Mouse (Mus musculus) large intestine, adult 2 months (tissue): ENCODE measurements around the gene Olfr156. TPM values are rescaled to one million over a fixed set of nuclear protein-coding genes. Genes with fewer than 3 reads are reported as not detected.

Experiments
- polyA plus RNA-seq: library from polyadenylated mRNA; depleted of rRNA; stranded (reverse); fragments of >200 nt; gene quantifications from 2 replicates; pipeline ENCODE4 v1.2.3, GENCODE M21; 2012; rRNA removed

Gene Olfr156
- polyA plus RNA-seq, 1 experiment = not detected

Other genes with a start within 250 kb of the Olfr156 start
- 25.9 and 45.4 TPM in 2 replicates for gene Rgp1, start 245.2 kb downstream of the Olfr156 start, polyA plus RNA-seq
- 6.3 and 10.3 TPM in 2 replicates for gene Gba2, start 245.0 kb downstream of the Olfr156 start, polyA plus RNA-seq
- gene Msmp, start 239.4 kb downstream of the Olfr156 start, polyA plus RNA-seq = not detected in 2 replicates
- 7.3 and 9.0 TPM in 2 replicates for gene Npr2, start 192.0 kb downstream of the Olfr156 start, polyA plus RNA-seq
- 0.38 and 0.81 TPM in 2 replicates for gene Spag8, start 170.3 kb downstream of the Olfr156 start, polyA plus RNA-seq
- gene Hint2, start 167.4 kb downstream of the Olfr156 start, polyA plus RNA-seq = 80.6 and 90.2 TPM in 2 replicates
- 2.0 and 2.3 TPM in 2 replicates for gene Tmem8b, start 154.9 kb downstream of the Olfr156 start, polyA plus RNA-seq
- gene Fam221b, start 154.8 kb downstream of the Olfr156 start, polyA plus RNA-seq = 0.02 and 0.07 TPM in 2 replicates
- not detected in 2 replicates for gene Olfr70, start 123.1 kb downstream of the Olfr156 start, polyA plus RNA-seq
- gene Olfr71, start 113.6 kb downstream of the Olfr156 start, polyA plus RNA-seq = not detected in 2 replicates
- gene Hrct1, start 96.7 kb downstream of the Olfr156 start, polyA plus RNA-seq = 1.9 and 2.3 TPM in 2 replicates
- gene Spaar, start 93.9 kb downstream of the Olfr156 start, polyA plus RNA-seq = 0.68 and 1.5 TPM in 2 replicates
- not detected in 2 replicates for gene Olfr159, start 52.9 kb downstream of the Olfr156 start, polyA plus RNA-seq
- 0.10 and 0.14 TPM in 2 replicates for gene Olfr157, start 16.3 kb upstream of the Olfr156 start, polyA plus RNA-seq
- gene Olfr155, start 27.7 kb upstream of the Olfr156 start, polyA plus RNA-seq = not detected in 2 replicates
- 2.5 and 4.1 TPM in 2 replicates for gene Reck, start 51.6 kb upstream of the Olfr156 start, polyA plus RNA-seq
- gene Glipr2, start 133.5 kb upstream of the Olfr156 start, polyA plus RNA-seq = 21.5 and 28.2 TPM in 2 replicates
- 0.12 TPM in 1 of 2 replicates, not detected in the other for gene Ccin, start 159.6 kb upstream of the Olfr156 start, polyA plus RNA-seq
- gene Clta, start 180.6 kb upstream of the Olfr156 start, polyA plus RNA-seq = 166 and 172 TPM in 2 replicates